Mouse (Mus musculus): ENCODE data around the gene Vmn1r23.
"Not testable (repeated sequence)": the region's sequence is repeated elsewhere in the genome, so short reads cannot be mapped to it uniquely, and the experiment has no call there.

The Vmn1r23 gene

DNA sequence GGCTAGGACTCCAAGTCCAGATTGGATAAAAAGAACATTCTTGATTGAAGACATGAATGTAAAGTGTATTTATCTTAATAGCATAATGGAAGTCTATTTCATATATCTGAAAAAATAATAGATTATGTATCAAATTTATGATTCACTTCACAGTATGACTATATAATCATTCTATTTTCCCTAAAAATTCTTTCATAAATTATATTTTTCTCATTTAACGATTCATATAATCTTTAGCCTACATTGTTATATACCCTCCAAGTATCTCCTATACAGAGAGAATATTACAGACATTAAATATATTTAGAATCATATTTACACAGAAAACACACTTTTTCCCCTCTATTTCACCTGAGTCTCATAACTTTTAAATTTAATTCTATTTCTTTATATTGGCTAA, at the start of gene Vmn1r23:
TSS of gene Vmn1r23 (minus strand) at position 101 of the 400 bp plus-strand sequence.
- DNase-seq = no peak

DNA sequence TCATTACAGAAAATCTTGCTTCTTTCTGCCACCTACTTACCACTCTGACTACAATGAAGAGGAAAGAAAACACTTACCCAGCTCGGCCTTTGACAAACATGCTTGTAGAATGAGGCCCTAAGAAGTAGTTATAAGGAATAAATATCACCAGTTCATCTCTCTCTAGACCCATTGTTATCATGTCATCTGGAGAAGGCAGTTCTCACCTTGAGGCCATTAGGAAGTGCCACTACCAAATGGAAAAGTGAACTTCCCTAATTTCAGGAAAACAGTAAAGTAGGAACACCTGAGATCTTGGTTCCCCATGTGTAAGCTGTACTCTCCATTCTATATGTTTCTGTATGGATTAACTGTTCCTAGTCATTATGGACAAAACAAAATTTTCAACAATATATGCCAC, 34.8 kb upstream of the Vmn1r23 start, which contains the start of gene Vmn1r24:
TSS of gene Vmn1r24 (minus strand) at position 101 of the 400 bp plus-strand sequence.
- DNase-seq = not testable (repeated sequence)

DNA sequence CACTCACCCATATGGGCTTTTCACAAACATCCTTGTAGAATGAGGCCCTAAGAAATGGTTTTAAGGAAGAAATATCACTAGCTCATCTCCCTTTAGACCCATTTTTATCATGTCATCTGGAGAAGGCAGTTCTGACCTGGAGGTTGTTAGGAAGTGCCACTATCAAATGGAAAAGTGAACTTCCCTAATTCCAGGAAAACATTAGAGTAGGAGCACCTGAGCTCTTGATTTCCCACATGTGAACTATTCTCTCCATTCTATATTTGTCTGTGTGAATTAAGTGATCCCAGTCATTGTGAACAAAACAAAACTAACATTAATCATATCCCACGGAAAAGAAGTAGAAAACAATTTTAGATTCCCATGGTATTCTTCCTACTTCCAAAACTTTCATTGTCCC, 18.7 kb downstream of the Vmn1r23 start, which contains the start of gene Vmn1r22:
TSS of gene Vmn1r22 (minus strand) at position 101 of the 400 bp plus-strand sequence.
- DNase-seq = no peak

Data from cerebellum, postnatal 10 days (tissue).